Mouse (Mus musculus): Measurements from ENCODE around the gene Vwa8. TPM values are rescaled to one million over a fixed set of nuclear protein-coding genes. Genes with fewer than 3 reads are reported as not detected.
A peak's percentile ranks its signal among the peaks of the same experiment; 100 is the strongest.

Vwa8 gene
- total and polyA plus RNA-seq, 3 experiments, result 12.4 to 17.5 (median 15.9) TPM

- Histone ChIP-seq H3K27me3 (replicated peaks) (no peaks in the 10 kb centered on the region), H3K4me2 (ENCODE audit: insufficient read depth, low read depth, poor library complexity, severe bottlenecking) (no peak overlapping the region), H3K4me3 (replicated peaks in 1 of 3; ENCODE audit: low read depth in 2 of 3, low read length in 2 of 3, poor library complexity in 1 of 3) (no peak overlapping the region), H3K4me1 (ENCODE audit: control insufficient read depth in 1 of 2, insufficient read depth in 2 of 2) (peaks cover under 1 to 4% of the 10 kb centered on the region in 2 experiments; a peak in 3 of 4 replicates), H3K79me2 (replicated peaks; ENCODE audit: control insufficient read depth, extremely low read depth, insufficient read depth, poor library complexity, severe bottlenecking) (no peaks in the 10 kb centered on the region), H3K27ac (ENCODE audit: insufficient read depth, low read depth) (no peak overlapping the region), H3K36me3 (replicated peaks in 1 of 2; ENCODE audit: control insufficient read depth in 1 of 2, insufficient read depth in 1 of 2, low read length in 1 of 2) (peaks cover 4 to 40% of the 10 kb centered on the region in 2 experiments), H3K9me3 (replicated peaks; ENCODE audit: low read length) (no peaks in the 10 kb centered on the region), H3K9ac (ENCODE audit: insufficient read depth, low read depth) (no peak overlapping the region)
- no peak for DNase-seq (ENCODE audit: extremely low read depth)
- TF ChIP-seq BHLHE40 (IDR thresholded peaks at IDR 0.05; ENCODE audit: low read depth, low read length) (no peak), UBTF (IDR thresholded peaks at IDR 0.05; ENCODE audit: low read depth, low read length) (no peak), ZMIZ1 (IDR thresholded peaks at IDR 0.05; ENCODE audit: low read depth, low read length) (no peak), NRF1 (IDR thresholded peaks at IDR 0.05; ENCODE audit: low read depth, low read length) (no peak), USF1 (IDR thresholded peaks at IDR 0.05; ENCODE audit: low read depth, low read length) (no peak), MAX (IDR thresholded peaks at IDR 0.05; ENCODE audit: low read length) (no peak), MAFK (IDR thresholded peaks at IDR 0.05; ENCODE audit: insufficient replicate concordance, low read length) (no peak), ZKSCAN1 (IDR thresholded peaks at IDR 0.05; ENCODE audit: borderline replicate concordance, low read depth, low read length) (no peak), SMC3 (IDR thresholded peaks at IDR 0.05; ENCODE audit: low read depth, low read length) (no peak), TCF12 (IDR thresholded peaks at IDR 0.05; ENCODE audit: low read depth, low read length) (no peak)
- in situ Hi-C loops (cut with MboI; ENCODE audit: low pct_ligation_motif_present, low pct_unique_long_range_greater_than_20kb, low sequenced_read_pairs), result no loop called here
- dilution Hi-C loops (cut with MboI; ENCODE audit: extremely low pct_ligation_motif_present, extremely low pct_unique_long_range_greater_than_20kb, low sequenced_read_pairs), result no loop called here
Measured at GRCm38 (mm10) chr14:79028996-79029575, 180.2 kb downstream of the Vwa8 start.

- no peaks in the 10 kb centered on the region for H3K79me2 ChIP-seq (replicated peaks; ENCODE audit: control insufficient read depth, extremely low read depth, insufficient read depth, poor library complexity, severe bottlenecking)
- in situ Hi-C loops (cut with MboI; ENCODE audit: low pct_ligation_motif_present, low pct_unique_long_range_greater_than_20kb, low sequenced_read_pairs) (loop anchor here (10.0 kb wide), 1 partner anchor 356 kb away; no protein-coding TSS in a partner anchor), dilution Hi-C loops (cut with MboI; ENCODE audit: extremely low pct_ligation_motif_present, extremely low pct_unique_long_range_greater_than_20kb, low sequenced_read_pairs) (no loop called here)
- H3K27ac ChIP-seq (ENCODE audit: insufficient read depth, low read depth), result no peak overlapping the region
- no peak overlapping the region for H3K9ac ChIP-seq (ENCODE audit: insufficient read depth, low read depth)
- no peak overlapping the region for H3K4me2 ChIP-seq (ENCODE audit: insufficient read depth, low read depth, poor library complexity, severe bottlenecking)
- TF ChIP-seq RAD21 (IDR thresholded peaks at IDR 0.05; ENCODE audit: low read depth, low read length) (peak; percentile 41), ZC3H11A (IDR thresholded peaks at IDR 0.05; ENCODE audit: low read depth, low read length) (no peak), SMC3 (IDR thresholded peaks at IDR 0.05; ENCODE audit: low read depth, low read length) (peak; percentile 62), CTCF (conservative IDR thresholded peaks at IDR 0.05 in 1 of 2, IDR thresholded peaks at IDR 0.05 in 1 of 2; ENCODE audit: low read depth in 2 of 2, low read length in 2 of 2) (peak in 1 of 2 experiments; percentile 63; a peak in 2 of 4 replicates), CHD1 (IDR thresholded peaks at IDR 0.05; ENCODE audit: low read depth, low read length) (no peak), IRF4 (IDR thresholded peaks at IDR 0.05; ENCODE audit: low read depth, low read length) (no peak)
- H3K4me3 ChIP-seq (replicated peaks in 1 of 3; ENCODE audit: low read depth in 2 of 3, low read length in 2 of 3, poor library complexity in 1 of 3), result no peak overlapping the region
- no peaks in the 10 kb centered on the region; a peak in 1 of 4 replicates for H3K4me1 ChIP-seq (ENCODE audit: control insufficient read depth in 1 of 2, insufficient read depth in 2 of 2)
- H3K36me3 ChIP-seq (replicated peaks in 1 of 2; ENCODE audit: control insufficient read depth in 1 of 2, insufficient read depth in 1 of 2, low read length in 1 of 2), result peaks cover 4 to 48% of the 10 kb centered on the region in 2 experiments
- H3K9me3 ChIP-seq (replicated peaks; ENCODE audit: low read length), result no peaks in the 10 kb centered on the region
- DNase-seq (ENCODE audit: extremely low read depth), result peak; percentile 43
- H3K27me3 ChIP-seq (replicated peaks), result no peaks in the 10 kb centered on the region
Measured at GRCm38 (mm10) chr14:79030715-79031114, 181.9 kb downstream of the Vwa8 start.

Measured in CH12.LX (cell line).